Mouse (Mus musculus): Measurements from ENCODE around the gene Tbc1d17. TPM values are rescaled to one million over a fixed set of nuclear protein-coding genes. Genes with fewer than 3 reads are reported as not detected.
A peak's percentile ranks its signal among the peaks of the same experiment; 100 is the strongest.

The Tbc1d17 gene
- polyA plus RNA-seq, 1 experiment = 95.0 TPM

DNA sequence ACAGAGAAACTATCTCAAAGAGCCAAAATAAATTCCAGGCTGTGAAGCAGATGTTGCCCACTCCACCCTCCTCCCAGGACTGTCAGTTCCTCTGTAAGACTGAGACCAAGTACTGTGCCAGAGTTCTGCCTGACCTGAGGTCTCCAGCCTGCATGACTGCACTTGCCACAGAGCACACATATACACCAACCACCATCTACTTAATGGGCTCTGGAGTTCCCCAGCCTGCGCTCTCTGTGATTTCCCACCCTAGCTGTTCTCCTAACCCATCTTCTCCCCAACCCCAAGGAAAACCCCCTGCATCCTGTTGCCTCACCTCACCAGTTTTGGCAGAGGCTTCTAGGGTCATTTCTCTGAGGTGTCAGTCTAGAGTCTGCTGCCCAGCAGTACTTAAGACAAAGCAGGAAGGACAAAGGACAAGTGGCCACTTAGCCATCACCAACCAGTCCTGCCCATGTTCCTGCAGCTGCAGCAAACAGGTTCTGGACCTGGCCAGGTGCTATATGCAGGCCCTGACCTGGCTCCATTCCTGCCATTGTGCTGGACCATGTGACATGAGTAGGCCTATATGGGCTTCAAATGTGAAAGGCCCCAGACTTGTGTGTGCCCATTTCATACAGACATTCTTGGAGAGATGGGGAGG, 13.4 kb downstream of the Tbc1d17 start:
- Histone ChIP-seq H3K4me3 (ENCODE audit: insufficient read depth, low read length) (no peak overlapping the region), H3K4me1 (ENCODE audit: control insufficient read depth, insufficient read depth, low read length) (no peaks in the 10 kb centered on the region), H3K27ac (ENCODE audit: insufficient read depth, low read length) (no peak overlapping the region)
- no peak for TF ChIP-seq POLR2A (IDR thresholded peaks at IDR 0.05; ENCODE audit: extremely low read depth, insufficient read depth, low read length)
- TF ChIP-seq CTCF (IDR thresholded peaks at IDR 0.05; ENCODE audit: extremely low read depth, insufficient read depth, low read length) = no peak

DNA sequence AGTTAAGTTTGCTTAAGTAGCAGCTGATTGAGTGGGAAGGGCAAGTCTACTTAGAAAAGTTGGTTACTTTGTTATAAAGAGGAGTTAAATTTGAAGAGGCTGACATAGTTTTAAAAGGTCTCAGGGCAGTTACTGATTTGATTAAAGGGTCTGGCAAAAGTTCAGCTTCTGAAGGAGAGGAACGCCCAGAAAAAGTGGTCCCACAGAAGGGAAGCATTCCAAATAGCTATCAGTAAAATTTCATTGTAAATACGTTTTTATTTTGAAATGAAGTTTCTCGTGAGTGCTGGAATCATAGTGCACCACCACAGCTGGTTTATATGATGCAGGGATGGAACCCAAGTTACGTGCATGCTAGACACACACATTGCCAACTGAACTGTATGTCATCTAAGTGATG, 16.1 kb downstream of the Tbc1d17 start:
- Histone ChIP-seq H3K27ac (ENCODE audit: insufficient read depth, low read length) (no peak overlapping the region), H3K4me3 (ENCODE audit: insufficient read depth, low read length) (no peak overlapping the region), H3K4me1 (ENCODE audit: control insufficient read depth, insufficient read depth, low read length) (no peaks in the 10 kb centered on the region)
- TF ChIP-seq CTCF (IDR thresholded peaks at IDR 0.05; ENCODE audit: extremely low read depth, insufficient read depth, low read length) (no peak), POLR2A (IDR thresholded peaks at IDR 0.05; ENCODE audit: extremely low read depth, insufficient read depth, low read length) (no peak)

DNA sequence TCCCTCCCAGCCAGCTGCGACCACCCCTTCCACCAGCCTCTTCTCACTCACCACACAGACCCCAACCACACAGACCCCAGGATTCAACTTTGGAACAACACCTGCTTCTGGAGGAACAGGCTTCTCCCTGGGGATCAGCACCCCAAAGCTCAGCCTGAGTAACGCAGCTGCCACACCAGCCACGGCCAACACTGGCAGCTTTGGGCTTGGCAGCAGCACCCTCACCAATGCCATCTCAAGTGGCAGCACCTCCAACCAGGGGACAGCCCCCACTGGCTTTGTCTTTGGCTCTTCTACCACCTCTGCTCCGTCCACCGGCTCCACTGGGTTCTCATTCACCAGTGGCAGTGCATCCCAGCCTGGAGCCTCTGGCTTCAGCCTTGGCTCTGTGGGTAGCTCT, 20.2 kb downstream of the Tbc1d17 start:
- no peak overlapping the region for H3K4me3 ChIP-seq (ENCODE audit: insufficient read depth, low read length)
- H3K4me1 ChIP-seq (ENCODE audit: control insufficient read depth, insufficient read depth, low read length) = no peaks in the 10 kb centered on the region; the same call in 1 of the 2 replicates
- no peak overlapping the region for H3K27ac ChIP-seq (ENCODE audit: insufficient read depth, low read length)
- TF ChIP-seq POLR2A (IDR thresholded peaks at IDR 0.05; ENCODE audit: extremely low read depth, insufficient read depth, low read length) = no peak

DNA sequence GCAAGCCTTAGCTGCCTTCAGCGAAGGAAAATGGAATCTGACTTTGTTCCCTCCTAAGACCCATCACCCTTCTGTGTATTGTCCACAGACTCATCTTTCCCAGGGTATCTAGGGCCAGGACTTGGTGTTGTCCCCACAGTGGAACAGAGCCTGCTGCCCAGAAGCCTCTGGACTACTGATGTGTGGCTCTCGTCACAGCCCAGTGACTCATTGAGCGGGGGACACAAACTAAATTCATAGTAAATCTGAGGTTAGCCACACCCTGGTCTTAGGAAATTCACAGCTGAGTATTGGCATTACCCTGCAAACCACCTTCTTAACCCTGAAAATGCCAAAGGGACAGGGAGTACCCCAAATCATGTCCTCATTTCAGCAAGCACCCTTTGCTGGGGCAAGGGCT, 22.1 kb downstream of the Tbc1d17 start:
- TF ChIP-seq POLR2A (IDR thresholded peaks at IDR 0.05; ENCODE audit: extremely low read depth, insufficient read depth, low read length) (no peak), CTCF (IDR thresholded peaks at IDR 0.05; ENCODE audit: extremely low read depth, insufficient read depth, low read length) (no peak)
- Histone ChIP-seq H3K27ac (ENCODE audit: insufficient read depth, low read length) (no peak overlapping the region), H3K4me1 (ENCODE audit: control insufficient read depth, insufficient read depth, low read length) (no peaks in the 10 kb centered on the region; the same call in 1 of the 2 replicates), H3K4me3 (ENCODE audit: insufficient read depth, low read length) (no peak overlapping the region)

DNA sequence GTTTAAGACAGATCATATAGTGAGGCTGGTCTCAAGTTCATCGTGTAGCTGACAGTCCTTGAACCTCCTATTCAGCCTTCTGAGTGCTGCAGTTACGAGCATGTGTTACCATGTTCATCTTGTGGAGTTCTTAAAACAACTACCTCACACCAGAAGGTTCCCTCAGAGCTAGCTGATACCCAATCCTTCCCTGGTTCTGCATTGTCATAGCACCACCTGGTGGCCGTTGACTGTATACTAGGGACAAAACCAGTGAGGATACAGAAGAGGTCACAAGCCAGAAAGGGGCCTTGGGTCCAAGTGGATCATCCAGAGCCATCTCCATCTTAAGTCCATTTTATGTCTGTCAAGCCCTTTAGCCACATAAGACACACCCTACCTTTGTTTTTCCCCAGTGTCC, 24.0 kb downstream of the Tbc1d17 start:
- Histone ChIP-seq H3K4me1 (ENCODE audit: control insufficient read depth, insufficient read depth, low read length) (peaks cover under 1% of the 10 kb centered on the region; the same call in 1 of the 2 replicates), H3K27ac (ENCODE audit: insufficient read depth, low read length) (no peak overlapping the region), H3K4me3 (ENCODE audit: insufficient read depth, low read length) (no peak overlapping the region)
- peak; percentile 94 for TF ChIP-seq CTCF (IDR thresholded peaks at IDR 0.05; ENCODE audit: extremely low read depth, insufficient read depth, low read length)
- no peak for TF ChIP-seq POLR2A (IDR thresholded peaks at IDR 0.05; ENCODE audit: extremely low read depth, insufficient read depth, low read length)

DNA sequence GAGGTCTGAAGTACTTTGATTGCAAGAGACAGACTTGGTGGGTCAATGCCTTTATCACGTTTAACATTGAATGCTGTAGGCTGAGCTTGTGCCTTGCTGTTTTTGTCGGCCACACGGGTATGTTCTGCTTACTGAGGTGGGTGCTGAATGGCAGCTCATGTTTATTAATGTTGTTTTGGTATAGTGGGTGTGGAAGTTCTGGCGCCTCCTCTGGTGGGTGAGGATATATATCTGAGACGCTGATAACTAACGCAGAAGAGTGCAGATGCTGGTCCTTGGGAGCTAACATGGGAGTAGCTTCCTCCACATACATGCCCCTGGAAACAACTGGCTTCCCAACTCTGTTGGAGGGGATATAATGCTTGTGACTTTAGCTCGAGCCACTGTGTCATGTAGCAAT, 25.5 kb downstream of the Tbc1d17 start:
- Histone ChIP-seq H3K4me1 (ENCODE audit: control insufficient read depth, insufficient read depth, low read length) (peaks cover 5% of the 10 kb centered on the region), H3K4me3 (ENCODE audit: insufficient read depth, low read length) (no peak overlapping the region), H3K27ac (ENCODE audit: insufficient read depth, low read length) (no peak overlapping the region)
- no peak for TF ChIP-seq CTCF (IDR thresholded peaks at IDR 0.05; ENCODE audit: extremely low read depth, insufficient read depth, low read length)
- no peak for TF ChIP-seq POLR2A (IDR thresholded peaks at IDR 0.05; ENCODE audit: extremely low read depth, insufficient read depth, low read length)

DNA sequence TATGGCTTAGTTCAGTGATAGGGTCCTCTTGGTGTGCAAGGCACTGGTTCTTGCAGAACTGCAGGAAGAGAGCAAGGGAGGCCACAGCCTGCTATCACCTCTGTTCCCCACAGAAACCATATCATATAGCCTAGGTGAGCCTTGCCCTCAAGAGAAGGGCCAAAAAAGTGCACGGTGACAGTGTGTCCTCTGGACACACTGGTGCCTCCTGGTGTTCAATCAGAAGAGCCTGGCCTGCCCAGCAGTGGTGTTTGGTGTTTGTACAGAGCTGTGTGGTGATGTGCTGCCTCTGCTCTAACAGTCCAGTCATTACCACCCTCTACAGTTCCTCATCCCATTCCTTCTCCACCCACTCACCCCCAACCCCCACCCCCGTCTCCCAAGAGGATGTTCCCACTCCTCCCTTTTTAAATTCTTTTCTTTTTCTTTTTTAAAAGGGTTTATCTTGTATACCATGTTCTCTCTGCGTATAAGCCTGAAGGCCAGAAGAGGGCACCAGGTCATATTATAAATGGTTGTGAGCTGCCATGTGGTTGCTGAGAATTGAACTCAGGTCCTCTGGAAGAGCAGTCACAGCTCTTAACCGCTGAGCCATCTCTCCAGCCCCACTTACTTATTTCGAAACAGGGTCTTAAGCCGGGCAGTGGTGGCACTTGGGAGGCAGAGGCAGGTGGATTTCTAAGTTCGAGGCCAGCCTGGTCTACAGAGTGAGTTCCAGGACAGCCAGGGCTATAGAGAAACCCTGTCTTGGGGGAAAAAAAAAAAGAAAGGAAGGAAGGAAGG, 27.0 kb downstream of the Tbc1d17 start:
- peaks cover 12% of the 10 kb centered on the region for H3K4me1 ChIP-seq (ENCODE audit: control insufficient read depth, insufficient read depth, low read length)
- no peak for TF ChIP-seq CTCF (IDR thresholded peaks at IDR 0.05; ENCODE audit: extremely low read depth, insufficient read depth, low read length)
- no peak for TF ChIP-seq POLR2A (IDR thresholded peaks at IDR 0.05; ENCODE audit: extremely low read depth, insufficient read depth, low read length)
- H3K27ac ChIP-seq (ENCODE audit: insufficient read depth, low read length) = no peak overlapping the region
- no peak overlapping the region for H3K4me3 ChIP-seq (ENCODE audit: insufficient read depth, low read length)

DNA sequence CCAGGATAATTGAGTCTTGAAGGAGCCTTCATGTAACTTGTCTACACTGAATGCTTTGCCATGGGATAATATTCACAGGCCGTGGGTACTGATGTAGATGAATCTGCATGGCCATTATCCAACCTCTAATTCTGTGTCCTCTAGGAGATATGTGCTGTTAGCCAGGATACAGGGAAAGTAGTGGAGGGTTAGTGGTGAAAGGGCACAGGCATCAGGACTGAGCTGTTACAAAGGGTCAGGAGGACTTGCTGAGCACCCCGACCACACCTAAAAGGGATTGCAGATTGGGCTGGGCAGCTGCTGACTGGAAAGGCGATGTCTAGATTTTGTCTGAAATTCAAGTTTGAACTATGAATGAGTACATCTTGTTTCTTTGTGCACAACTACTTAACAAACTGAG, 28.4 kb downstream of the Tbc1d17 start:
- Histone ChIP-seq H3K4me3 (ENCODE audit: insufficient read depth, low read length) (no peak overlapping the region), H3K27ac (ENCODE audit: insufficient read depth, low read length) (no peak overlapping the region), H3K4me1 (ENCODE audit: control insufficient read depth, insufficient read depth, low read length) (peaks cover 12% of the 10 kb centered on the region)
- no peak for TF ChIP-seq POLR2A (IDR thresholded peaks at IDR 0.05; ENCODE audit: extremely low read depth, insufficient read depth, low read length)
- no peak for TF ChIP-seq CTCF (IDR thresholded peaks at IDR 0.05; ENCODE audit: extremely low read depth, insufficient read depth, low read length)

DNA sequence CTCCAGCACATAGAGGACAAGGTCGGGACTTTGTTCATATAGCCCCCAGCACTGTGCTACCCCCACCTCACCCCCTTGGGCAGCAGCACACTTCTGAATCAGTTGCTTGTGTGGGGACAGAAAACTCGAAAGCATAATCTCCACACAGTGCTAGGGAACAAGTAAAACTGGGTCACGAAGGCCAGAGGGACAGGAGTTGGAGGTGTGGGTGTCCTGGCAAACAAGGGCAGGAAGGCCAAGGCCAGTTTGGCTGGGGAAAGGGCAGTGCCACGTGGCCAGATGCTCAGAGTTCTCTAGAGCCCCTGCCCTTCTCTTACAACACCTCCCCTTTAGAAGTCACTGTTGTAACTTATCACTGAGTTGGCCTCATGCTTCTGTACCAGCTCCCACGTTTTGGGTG, 29.0 kb downstream of the Tbc1d17 start:
- no peak overlapping the region for H3K27ac ChIP-seq (ENCODE audit: insufficient read depth, low read length)
- peaks cover 14% of the 10 kb centered on the region for H3K4me1 ChIP-seq (ENCODE audit: control insufficient read depth, insufficient read depth, low read length)
- no peak for TF ChIP-seq POLR2A (IDR thresholded peaks at IDR 0.05; ENCODE audit: extremely low read depth, insufficient read depth, low read length)
- TF ChIP-seq CTCF (IDR thresholded peaks at IDR 0.05; ENCODE audit: extremely low read depth, insufficient read depth, low read length) = no peak
- H3K4me3 ChIP-seq (ENCODE audit: insufficient read depth, low read length) = no peak overlapping the region

DNA sequence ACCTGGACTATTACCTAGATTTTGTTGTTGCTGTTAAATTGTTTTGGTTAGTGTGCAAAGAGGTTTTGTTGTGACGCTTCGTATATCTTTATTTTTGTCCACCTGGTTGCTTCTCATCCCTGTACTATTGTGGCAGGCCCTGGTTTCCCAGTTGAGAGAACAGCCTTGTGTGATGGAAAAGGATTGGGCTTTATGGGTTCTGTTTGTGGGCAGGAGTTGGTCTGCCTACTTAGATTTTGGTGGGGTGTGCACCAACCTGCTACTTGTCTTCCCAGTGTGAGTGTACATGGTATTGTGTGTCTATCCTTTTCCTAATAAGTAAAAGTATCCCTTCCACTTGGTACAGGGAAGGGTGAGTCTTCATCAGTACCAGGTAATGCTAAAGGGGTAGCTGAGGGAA, 29.5 kb downstream of the Tbc1d17 start:
- peak overlapping the region; percentile 44; the same call in 1 of the 2 replicates for H3K27ac ChIP-seq (ENCODE audit: insufficient read depth, low read length)
- TF ChIP-seq CTCF (IDR thresholded peaks at IDR 0.05; ENCODE audit: extremely low read depth, insufficient read depth, low read length) (no peak), POLR2A (IDR thresholded peaks at IDR 0.05; ENCODE audit: extremely low read depth, insufficient read depth, low read length) (no peak)
- peaks cover 14% of the 10 kb centered on the region for H3K4me1 ChIP-seq (ENCODE audit: control insufficient read depth, insufficient read depth, low read length)
- peak overlapping the region; percentile 24; the same call in 1 of the 2 replicates for H3K4me3 ChIP-seq (ENCODE audit: insufficient read depth, low read length)

Measured in cortical plate, adult 2 months (tissue).